Mouse (Mus musculus): ENCODE data around the gene Xndc1.

DNA sequence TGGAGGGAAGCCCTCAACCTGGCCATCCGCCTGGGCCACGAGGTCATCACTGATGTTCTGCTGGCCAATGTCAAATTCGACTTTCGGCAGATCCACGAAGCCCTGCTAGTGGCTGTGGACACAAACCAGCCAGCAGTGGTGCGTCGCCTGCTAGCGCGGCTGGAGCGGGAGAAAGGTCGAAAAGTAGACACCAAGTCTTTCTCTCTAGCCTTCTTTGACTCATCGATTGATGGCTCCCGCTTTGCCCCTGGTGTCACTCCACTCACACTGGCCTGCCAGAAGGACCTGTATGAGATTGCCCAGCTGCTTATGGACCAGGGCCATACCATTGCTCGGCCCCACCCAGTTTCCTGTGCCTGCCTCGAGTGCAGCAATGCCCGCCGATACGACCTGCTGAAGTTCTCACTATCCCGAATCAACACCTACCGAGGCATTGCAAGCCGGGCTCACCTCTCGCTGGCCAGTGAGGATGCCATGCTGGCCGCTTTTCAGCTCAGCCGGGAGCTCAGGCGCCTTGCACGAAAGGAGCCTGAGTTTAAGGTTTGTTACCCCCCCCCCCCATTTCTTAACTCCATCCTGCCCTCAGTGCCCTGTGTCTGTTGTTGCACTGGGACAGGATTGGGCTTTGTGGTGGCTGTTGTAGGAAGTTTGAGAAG is 18.9 kb downstream of the Xndc1 start:
- TF ChIP-seq CTCF (IDR thresholded peaks at IDR 0.05; ENCODE audit: extremely low read depth, insufficient read depth, insufficient read length, insufficient replicate concordance) (no peak), POLR2A (IDR thresholded peaks at IDR 0.05; ENCODE audit: low read depth, low read length) (no peak)
